Mouse (Mus musculus): Measurements from ENCODE around the gene Sdf4.

DNA sequence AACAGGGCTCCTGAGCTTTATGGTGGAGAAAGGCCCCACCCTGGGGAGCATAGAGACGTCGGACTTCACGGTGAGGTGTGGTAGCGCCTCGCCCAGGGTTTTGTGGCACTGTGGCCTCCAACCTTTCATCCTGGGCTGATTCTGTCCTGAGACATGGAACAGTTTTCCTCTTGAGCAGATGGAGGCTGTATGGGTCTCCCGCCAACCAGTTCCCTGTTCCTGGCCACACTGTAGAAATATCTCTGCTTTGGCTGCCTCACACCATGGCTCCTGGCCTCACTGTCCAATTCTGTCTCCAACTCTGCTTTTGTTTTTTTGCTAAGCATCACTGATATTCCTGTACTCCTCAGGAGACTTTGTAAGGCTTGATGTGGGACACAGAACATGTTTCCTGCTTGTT, 37.2 kb upstream of the Sdf4 start:
- TF ChIP-seq CTCF (IDR thresholded peaks at IDR 0.05; ENCODE audit: extremely low read depth, insufficient read depth, low read length) (no peak), POLR2A (IDR thresholded peaks at IDR 0.05; ENCODE audit: extremely low read depth, insufficient read depth, low read length) (no peak)
